Mouse (Mus musculus) layer of hippocampus, adult 2 months (tissue): ENCODE measurements around the gene Pex5. TPM values are rescaled to one million over a fixed set of nuclear protein-coding genes. Genes with fewer than 3 reads are reported as not detected.

Experiments used
- DNase-seq, 2 experiments: peaks; one replicate each; pipeline ENCODE4 v3.0.0; 2022; ENCODE audit warnings: low spot score in 2 of 2
- H3K27ac ChIP-seq: fragments of 200-600 bp; 2 replicates; pipeline ENCODE4 v1.8.1; 2022
- H3K4me3 ChIP-seq: fragments of 200-600 bp; 2 replicates; pipeline ENCODE4 v1.8.1; 2022; ENCODE audit warnings: mild to moderate bottlenecking
- CTCF ChIP-seq: fragments of 200-600 bp; conservative IDR thresholded peaks from 2 replicates; pipeline ENCODE4 v1.8.1; 2022; ENCODE audit warnings: antibody characterized with exemption, mild to moderate bottlenecking, moderate library complexity
- total RNA-seq, 2 experiments: library from RNA; stranded (reverse); gene quantifications; 2 replicates each; pipeline ENCODE4 v1.2.3; 2021

Gene Pex5
- total RNA-seq, 2 experiments from 2014 or later = 50.1 to 53.5 TPM

DNA sequence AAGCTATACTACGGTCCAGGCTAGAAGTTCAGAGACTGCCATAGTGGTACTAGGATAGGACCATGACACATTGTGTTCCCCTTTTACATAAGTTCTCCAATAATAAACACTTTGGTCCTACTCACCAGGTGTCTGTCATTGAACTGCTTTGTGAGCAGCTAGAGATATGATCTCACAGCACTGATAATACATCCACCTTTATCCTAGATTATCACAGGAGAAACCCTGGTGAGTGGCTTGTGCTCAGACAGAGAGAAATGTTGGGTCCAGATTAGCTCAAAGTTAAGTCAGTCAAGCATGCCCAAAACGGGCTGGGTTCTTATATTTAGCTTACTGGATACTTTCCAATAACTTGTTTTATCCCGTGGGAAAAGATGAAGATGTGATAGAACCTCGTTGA, 40.2 kb downstream of the Pex5 start:
- no peak for DNase-seq
- TF ChIP-seq CTCF = no peak
- H3K4me3 ChIP-seq = no peak overlapping the region

GRCm38 (mm10) chr6:124373584-124374206, 41.2 kb downstream of the Pex5 start:
- no peak overlapping the region for H3K27ac ChIP-seq
- no peak overlapping the region for H3K4me3 ChIP-seq
- DNase-seq = no peak
- no peak for TF ChIP-seq CTCF

More for the DNA sequence above, 40.2 kb downstream of the Pex5 start:
- no peak overlapping the region for H3K27ac ChIP-seq

DNA sequence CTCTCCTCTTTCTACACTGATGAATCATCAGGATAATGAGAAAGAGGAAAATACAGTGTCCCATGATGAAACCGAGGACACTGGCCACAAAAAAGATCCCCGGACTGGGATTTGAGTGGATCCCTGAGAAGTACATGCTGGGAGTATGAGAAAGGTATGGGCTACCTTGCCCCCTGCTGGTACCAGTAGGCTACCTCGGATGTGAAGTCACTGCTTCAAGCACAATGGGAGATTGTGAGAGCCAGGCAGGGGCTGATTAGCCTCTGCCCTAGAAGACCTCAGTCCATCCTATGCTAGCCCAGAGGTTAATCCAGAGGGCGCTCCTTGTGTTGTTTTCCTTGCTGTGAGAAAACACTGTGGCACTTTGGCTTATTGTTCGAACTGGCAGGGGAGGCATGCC, 50.5 kb downstream of the Pex5 start:
- no peak overlapping the region for H3K27ac ChIP-seq
- peak; percentile 49 for TF ChIP-seq CTCF
- DNase-seq = no peak
- H3K4me3 ChIP-seq = no peak overlapping the region

- Histone ChIP-seq H3K4me3 (no peak overlapping the region), H3K27ac (no peak overlapping the region)
- TF ChIP-seq CTCF = no peak
- no peak for DNase-seq
These were observed 54.3 kb downstream of the Pex5 start for GRCm38 (mm10) chr6:124360549-124360948.

DNA sequence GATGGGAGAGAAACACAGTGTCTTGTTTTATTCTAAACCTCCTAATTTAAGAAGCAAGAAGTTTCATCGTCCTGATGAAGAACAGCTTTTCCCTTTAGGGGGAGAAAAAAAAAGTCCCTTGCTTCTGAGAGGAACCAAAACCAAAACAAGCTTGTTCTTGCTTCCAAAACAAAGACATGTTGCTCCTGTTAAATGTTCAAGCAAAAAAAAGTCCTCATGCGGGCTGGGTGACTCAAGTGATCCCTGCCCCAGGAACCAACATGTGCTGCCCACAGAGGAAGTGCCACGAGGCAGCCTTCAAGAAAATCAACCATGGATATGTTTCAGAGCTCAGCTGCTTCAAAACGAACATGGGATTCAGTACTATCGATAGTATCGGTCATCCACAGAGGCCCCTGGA, 55.9 kb downstream of the Pex5 start:
- TF ChIP-seq CTCF = no peak
- no peak for DNase-seq
- Histone ChIP-seq H3K4me3 (no peak overlapping the region), H3K27ac (no peak overlapping the region)

DNA sequence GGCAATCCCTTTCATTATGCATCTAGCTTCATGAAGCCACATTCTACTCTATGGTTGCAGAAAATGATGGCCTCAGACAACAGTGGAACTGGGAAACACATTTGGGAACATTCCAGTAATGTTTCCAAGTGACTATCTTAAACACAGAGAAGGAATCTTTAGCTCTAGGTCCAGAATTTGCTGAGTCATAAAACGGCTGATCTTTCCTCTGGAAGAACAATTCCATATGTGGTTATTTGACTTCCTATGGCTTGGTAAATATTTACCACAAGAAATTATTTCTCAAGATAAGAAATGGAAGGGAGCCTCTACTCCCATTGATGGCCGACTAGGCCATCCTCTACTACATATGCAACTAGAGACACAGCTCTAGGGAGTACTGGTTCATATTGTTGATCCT, 61.6 kb downstream of the Pex5 start:
- Histone ChIP-seq H3K27ac (no peak overlapping the region), H3K4me3 (no peak overlapping the region)
- TF ChIP-seq CTCF = no peak
- no peak for DNase-seq

Other genes with a start within 250 kb of the Pex5 start
- gene Vmn2r27, start 183.2 kb downstream of the Pex5 start, total RNA-seq = not detected
- 1 to 10 TPM; 2.1 to 3.0 TPM for gene Cd163, start 110.4 kb downstream of the Pex5 start, total RNA-seq
- 100 to 1,000 TPM; 265 to 268 TPM for gene Clstn3, start 49.7 kb upstream of the Pex5 start, total RNA-seq
- gene C1rl, start 78.0 kb upstream of the Pex5 start, total RNA-seq = under 1 TPM; 0.27 to 0.28 TPM
- gene C1ra, start 97.3 kb upstream of the Pex5 start, total RNA-seq = under 1 TPM; 0.72 to 0.86 TPM
- 1 to 10 TPM in 1 of 2 experiments, under 1 TPM in 1; 0.79 to 1.2 TPM for gene C1s1, start 127.3 kb upstream of the Pex5 start, total RNA-seq
- not detected for gene C1rb, start 155.2 kb upstream of the Pex5 start, total RNA-seq
- gene C1s2, start 221.0 kb upstream of the Pex5 start, total RNA-seq = under 1 TPM; 0.26 to 0.52 TPM
- gene Lpcat3, start 248.0 kb upstream of the Pex5 start, total RNA-seq = 10 to 100 TPM; 31.0 to 32.6 TPM